Mouse (Mus musculus) v-Abl transformed pro-B cells (cell line): Measurements from ENCODE around the gene Kif3b.

Source experiments
- in situ Hi-C, 2 experiments: fragments of 400-800 bp; cut with MboI; formaldehyde crosslinking; loops; one replicate each; pipeline ENCODE4 v1.15.1; 2025; ENCODE audit not compliant: unreplicated experiment in 2 of 2

Gene Kif3b

GRCm38 (mm10) chr2:153292305-153292861 lies 1.2 kb downstream of the Kif3b start:
- in situ Hi-C loops: loop anchor here in 1 of 2 experiments (10.0 kb wide), 1 partner anchor 48 kb away; the partner anchor contains the start of genes Plagl2 and Pofut1

GRCm38 (mm10) chr2:153295196-153295595 lies 4.0 kb downstream of the Kif3b start:
- in situ Hi-C loops: loop anchor here (5.0 to 10.0 kb wide), 2 partner anchors 50 to 97 kb away; partner anchors contain the start of genes Plagl2 (in 1 of the 2) and Pofut1 (in 1 of the 2)

- in situ Hi-C loops: loop anchor here (5.0 to 10.0 kb wide), 2 partner anchors 53 to 95 kb away; partner anchors contain the start of genes Plagl2 (in 1 of the 2) and Pofut1 (in 1 of the 2)
Measured at GRCm38 (mm10) chr2:153297771-153298170, 6.6 kb downstream of the Kif3b start.

GRCm38 (mm10) chr2:153298460-153298859 lies 7.2 kb downstream of the Kif3b start:
- in situ Hi-C loops: loop anchor here (5.0 to 10.0 kb wide), 2 partner anchors 54 to 94 kb away; partner anchors contain the start of genes Plagl2 (in 1 of the 2) and Pofut1 (in 1 of the 2)

GRCm38 (mm10) chr2:153298863-153299262 lies 7.7 kb downstream of the Kif3b start:
- in situ Hi-C loops: loop anchor here (5.0 to 10.0 kb wide), 2 partner anchors 54 to 93 kb away; partner anchors contain the start of genes Plagl2 (in 1 of the 2) and Pofut1 (in 1 of the 2)

GRCm38 (mm10) chr2:153301123-153301522 lies 9.9 kb downstream of the Kif3b start:
- in situ Hi-C loops: no loop called here

GRCm38 (mm10) chr2:153305240-153305639 lies 14.0 kb downstream of the Kif3b start:
- in situ Hi-C loops: no loop called here

- in situ Hi-C loops: no loop called here
Measured at GRCm38 (mm10) chr2:153308586-153308985, 17.4 kb downstream of the Kif3b start.

- in situ Hi-C loops: no loop called here
Measured at GRCm38 (mm10) chr2:153309106-153309505, 17.9 kb downstream of the Kif3b start.

GRCm38 (mm10) chr2:153310228-153310627 lies 19.0 kb downstream of the Kif3b start:
- in situ Hi-C loops: no loop called here

- in situ Hi-C loops: no loop called here
Measured at GRCm38 (mm10) chr2:153312884-153313283, 21.7 kb downstream of the Kif3b start.

- in situ Hi-C loops: no loop called here
Measured at GRCm38 (mm10) chr2:153318408-153318807, 27.2 kb downstream of the Kif3b start.

- in situ Hi-C loops: no loop called here
Measured at GRCm38 (mm10) chr2:153319036-153319643, 27.9 kb downstream of the Kif3b start.

- in situ Hi-C loops: no loop called here
Measured at GRCm38 (mm10) chr2:153325706-153326376, 34.6 kb downstream of the Kif3b start.

- in situ Hi-C loops: no loop called here
Measured at GRCm38 (mm10) chr2:153332271-153332670, 41.1 kb downstream of the Kif3b start.

GRCm38 (mm10) chr2:153332981-153333380 lies 41.8 kb downstream of the Kif3b start:
- in situ Hi-C loops: no loop called here

- in situ Hi-C loops: no loop called here
Measured at GRCm38 (mm10) chr2:153333822-153334232, 42.6 kb downstream of the Kif3b start.

- in situ Hi-C loops: no loop called here
Measured at GRCm38 (mm10) chr2:153334281-153334680, 43.1 kb downstream of the Kif3b start.

- in situ Hi-C loops: no loop called here
Measured at GRCm38 (mm10) chr2:153336117-153336516, 44.9 kb downstream of the Kif3b start.

- in situ Hi-C loops: no loop called here
Measured at GRCm38 (mm10) chr2:153338361-153339350, 47.4 kb downstream of the Kif3b start.
